Comparison of ENCODE assay signal across 9 mouse cellular contexts in the genomic region with DNA sequence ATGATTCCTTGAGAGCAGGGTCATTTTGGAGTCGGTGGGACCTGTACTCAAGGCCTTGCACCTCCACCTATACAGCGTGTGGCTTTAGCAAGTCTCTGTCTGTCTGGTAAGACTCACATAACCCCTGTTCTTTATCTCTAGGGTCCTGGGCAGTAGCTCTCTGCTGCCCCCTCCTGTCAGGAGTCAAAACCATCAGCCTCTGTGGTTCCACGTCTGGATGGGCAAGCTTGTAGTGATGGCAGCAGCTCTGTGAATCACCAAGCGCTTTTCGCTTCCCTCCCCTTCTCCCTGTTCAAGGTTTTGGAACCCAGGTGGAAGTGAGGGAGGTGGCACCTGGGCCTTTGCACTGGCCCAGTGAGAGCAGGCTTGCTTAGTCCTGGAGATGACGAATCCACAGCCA. TPM values are rescaled to one million over a fixed set of nuclear protein-coding genes. Genes with fewer than 3 reads are reported as not detected.
DNase-seq lines count a peak whose midpoint lies in the region; ATAC-seq and TF ChIP-seq lines count a peak whose summit lies in the region.
"Had no signal": no experiment of that assay in that cellular context is flagged by ENCODE, and none has a peak within 500 bp of the region (broad histone marks: within the 10 kb centered on the region; RNA-seq: fewer than 3 reads in every experiment).

No protein-coding gene starts in this region.

- no peak overlapping the region for H3K27ac ChIP-seq in heart, embryonic 15.5 days
- H3K27ac ChIP-seq in lung, embryonic 16.5 days (ENCODE audit: low read length), result no peak overlapping the region
- H3K27ac ChIP-seq in small intestine, adult 2 months (ENCODE audit: insufficient read depth, low read depth, low read length), result no peak overlapping the region

- no peaks in the 10 kb centered on the region for H3K4me1 ChIP-seq in heart, embryonic 15.5 days (replicated peaks)
- H3K4me1 ChIP-seq in lung, embryonic 16.5 days (replicated peaks; ENCODE audit: control insufficient read depth, insufficient read depth, low read length), result no peaks in the 10 kb centered on the region
- no peaks in the 10 kb centered on the region for H3K4me1 ChIP-seq in small intestine, adult 2 months (ENCODE audit: control insufficient read depth, insufficient read depth, insufficient read length, low read length)

- no peak overlapping the region for H3K9ac ChIP-seq in heart, embryonic 15.5 days
- H3K9ac ChIP-seq in lung, embryonic 16.5 days (ENCODE audit: low read length), result no peak overlapping the region

- H3K9me3 ChIP-seq in heart, embryonic 15.5 days (replicated peaks), result no peaks in the 10 kb centered on the region
- H3K9me3 ChIP-seq in lung, embryonic 16.5 days (ENCODE audit: control insufficient read depth, low read length), result no peaks in the 10 kb centered on the region

- WGBS in heart, embryonic 15.5 days, result 25% methylated on average over 6 of the region's 6 CpGs
- WGBS in lung, embryonic 16.5 days, result 31% methylated on average over 6 of the region's 6 CpGs
- WGBS in small intestine, adult 2 months, result 41% methylated on average over 6 of the region's 6 CpGs

- POLR2A ChIA-PET in Patski (lab: Charles Lee), result interaction anchor here (1.2 kb wide), 1 partner anchor 13 kb away, joined by 3 read pairs; a partner anchor contains a TSS

- DNase-seq in gastrocnemius, adult 18-20 months (ENCODE audit: low spot score), result peak; percentile 48
- DNase-seq in gastrocnemius, adult 8-10 months (ENCODE audit: low spot score in 2 of 2), result no peak
- DNase-seq in Patski (ENCODE audit: low read depth, low spot score), result no peak
- peak; percentile 80 for DNase-seq in embryo, embryonic 9.5 days (ENCODE audit: extremely low spot score)
- peak; percentile 64 to 66 for DNase-seq in kidney, postnatal 25 days

- no peaks in the 10 kb centered on the region for H3K36me3 ChIP-seq in heart, embryonic 15.5 days
- H3K36me3 ChIP-seq in lung, embryonic 16.5 days (ENCODE audit: control insufficient read depth, insufficient read depth, low read length), result no peaks in the 10 kb centered on the region
- no peaks in the 10 kb centered on the region for H3K36me3 ChIP-seq in small intestine, adult 2 months (ENCODE audit: control insufficient read depth, insufficient read depth, low read length)

- in situ Hi-C loops in Patski (cut with MboI; ENCODE audit: low pct_unique_long_range_greater_than_20kb), result loop anchor here (5.0 kb wide), 2 partner anchors 51 to 116 kb away; no protein-coding TSS in a partner anchor

- H3K27me3 ChIP-seq in Patski, result peaks cover 8% of the 10 kb centered on the region
- peaks cover 12% of the 10 kb centered on the region for H3K27me3 ChIP-seq in heart, embryonic 15.5 days
- H3K27me3 ChIP-seq in lung, embryonic 16.5 days (ENCODE audit: control insufficient read depth, insufficient read depth, low read depth, low read length), result no peaks in the 10 kb centered on the region
- no peaks in the 10 kb centered on the region for H3K27me3 ChIP-seq in small intestine, adult 2 months (ENCODE audit: control insufficient read depth, insufficient read depth, low read length)

- TF ChIP-seq CTCF in Patski (IDR thresholded peaks at IDR 0.05), result peak; percentile 91
- TF ChIP-seq CTCF in small intestine, adult 2 months (IDR thresholded peaks at IDR 0.05; ENCODE audit: extremely low read depth, insufficient read length, insufficient replicate concordance, low read depth, low read length), result peak; percentile 87; the same call in 1 of the 2 replicates

- no peak for TF ChIP-seq POLR2A in small intestine, adult 2 months (IDR thresholded peaks at IDR 0.05; ENCODE audit: low read depth, low read length)

- ATAC-seq in Patski, result peak; percentile 17
- peak; percentile 23; the same call in 1 of the 2 replicates for ATAC-seq in heart, embryonic 15.5 days (replicated peaks; ENCODE audit: insufficient number of reproducible peaks, insufficient read depth, low FRiP score, low read depth)
- peak; percentile 56 for ATAC-seq in lung, embryonic 16.5 days (ENCODE audit: low read depth)

- CTCF ChIA-PET in Patski (lab: Charles Lee), result interaction anchor here (0.8 to 7.4 kb wide), 20 partner anchors 8 to 233 kb away, joined by 3 to 32 read pairs (median 6); no protein-coding TSS in a partner anchor

- H3K4me2 ChIP-seq in heart, embryonic 15.5 days, result no peak overlapping the region
- no peak overlapping the region for H3K4me2 ChIP-seq in lung, embryonic 16.5 days (ENCODE audit: low read depth, low read length)

- H3K4me3 ChIP-seq in heart, embryonic 15.5 days, result no peak overlapping the region
- no peak overlapping the region for H3K4me3 ChIP-seq in lung, embryonic 16.5 days (ENCODE audit: low read length)
- no peak overlapping the region for H3K4me3 ChIP-seq in small intestine, adult 2 months (ENCODE audit: low read depth, low read length)

RNA-seq across cellular contexts. Expression of a gene that starts 4.5 kb away (rescaled TPM):
- 10 to 100 TPM; 10.3 to 18.3 TPM for total RNA-seq in gastrocnemius, adult 18-20 months (2021)
- 10 to 100 TPM in 2 of 4 experiments, 1 to 10 TPM in 2; 1.7 to 34.7 (median 15.1) TPM for total RNA-seq in gastrocnemius, adult 8-10 months (2022)
- polyA plus RNA-seq in Patski (2021), result 0.06 TPM
- polyA plus RNA-seq in heart, embryonic 15.5 days (2015; fragmentation: Nextera tagmentation; extraction: Ambion mirVana), result not detected in 2 replicates
- polyA plus RNA-seq in lung, embryonic 16.5 days (2015; fragmentation: Nextera tagmentation; extraction: Ambion mirVana), result 0.21 TPM in 1 of 2 replicates, not detected in the other
- 1.5 and 4.5 TPM in 2 replicates for polyA plus RNA-seq in small intestine, adult 2 months (2012; rRNA removed)
- polyA plus RNA-seq: liver, embryonic 16.5 days had no signal

RNA-seq across cellular contexts. Expression of a gene that starts 12.7 kb away (rescaled TPM):
- under 1 TPM; 0.27 to 0.40 TPM for total RNA-seq in gastrocnemius, adult 18-20 months (2021)
- under 1 TPM; 0.27 to 0.52 (median 0.38) TPM for total RNA-seq in gastrocnemius, adult 8-10 months (2022)
- polyA plus RNA-seq in Patski (2021), result 9.6 TPM
- 1.6 and 2.8 TPM in 2 replicates for polyA plus RNA-seq in heart, embryonic 15.5 days (2015; fragmentation: Nextera tagmentation; extraction: Ambion mirVana)
- 3.2 and 3.7 TPM in 2 replicates for polyA plus RNA-seq in lung, embryonic 16.5 days (2015; fragmentation: Nextera tagmentation; extraction: Ambion mirVana)
- polyA plus RNA-seq in small intestine, adult 2 months (2012; rRNA removed), result 0.39 and 0.86 TPM in 2 replicates

RNA-seq across cellular contexts. Expression of a gene that starts 14.7 kb away (rescaled TPM):
- 10 to 100 TPM; 12.9 to 14.1 TPM for total RNA-seq in gastrocnemius, adult 18-20 months (2021)
- total RNA-seq in gastrocnemius, adult 8-10 months (2022), result 10 to 100 TPM; 12.3 to 17.2 (median 12.7) TPM
- 17.5 TPM for polyA plus RNA-seq in Patski (2021)
- polyA plus RNA-seq in heart, embryonic 15.5 days (2015; fragmentation: Nextera tagmentation; extraction: Ambion mirVana), result 5.9 and 8.6 TPM in 2 replicates
- 10.0 and 14.5 TPM in 2 replicates for polyA plus RNA-seq in lung, embryonic 16.5 days (2015; fragmentation: Nextera tagmentation; extraction: Ambion mirVana)
- 13.8 and 17.9 TPM in 2 replicates for polyA plus RNA-seq in small intestine, adult 2 months (2012; rRNA removed)

RNA-seq across cellular contexts. Expression of a gene that starts 14.7 kb away (rescaled TPM):
- under 1 TPM; 0.09 to 0.16 TPM for total RNA-seq in gastrocnemius, adult 18-20 months (2021)
- total RNA-seq in gastrocnemius, adult 8-10 months (2022), result under 1 TPM in 2 of 4 experiments, not detected in 2; 0.11 to 0.13 TPM
- polyA plus RNA-seq in Patski (2021), result 2.1 TPM
- polyA plus RNA-seq in heart, embryonic 15.5 days (2015; fragmentation: Nextera tagmentation; extraction: Ambion mirVana), result 0.27 and 0.33 TPM in 2 replicates
- 0.88 and 1.7 TPM in 2 replicates for polyA plus RNA-seq in lung, embryonic 16.5 days (2015; fragmentation: Nextera tagmentation; extraction: Ambion mirVana)
- 0.06 and 0.08 TPM in 2 replicates for polyA plus RNA-seq in small intestine, adult 2 months (2012; rRNA removed)

Comparison
In these comparisons a context has a peak if more than half of its experiments do, and no peak if none do; other contexts are left out.
1. DNase-seq: peak in gastrocnemius, adult 18-20 months (single experiment), embryo, embryonic 9.5 days (single experiment) and kidney, postnatal 25 days (2 of 2); none in gastrocnemius, adult 8-10 months (0 of 2) and Patski (single experiment).
2. Peak in every context shown above with its lines, with median percentiles within 50 percentile points of each other: ATAC-seq.